ENCODE assay signal across 12 mouse cellular contexts in genomic region chr5:125676025-125676623, GRCm38 (mm10).
DNase-seq lines count a peak whose midpoint lies in the region; ATAC-seq and TF ChIP-seq lines count a peak whose summit lies in the region.
"Had no signal": no experiment of that assay in that cellular context is flagged by ENCODE, and none has a peak within 500 bp of the region (broad histone marks: within the 10 kb centered on the region; RNA-seq: fewer than 3 reads in every experiment).

No protein-coding gene starts in this region.

- peak; percentile 70 for ATAC-seq in forebrain, postnatal 0 days
- peak; percentile 55; the same call in 1 of the 2 replicates for ATAC-seq in midbrain, embryonic 16.5 days
- ATAC-seq in lung, postnatal 0 days, result no peak

- no peaks in the 10 kb centered on the region for H3K27me3 ChIP-seq in forebrain, postnatal 0 days (ENCODE audit: insufficient read depth, low read length)
- no peaks in the 10 kb centered on the region for H3K27me3 ChIP-seq in midbrain, embryonic 16.5 days (ENCODE audit: control insufficient read depth, insufficient read depth, low read depth, low read length)
- no peaks in the 10 kb centered on the region for H3K27me3 ChIP-seq in lung, postnatal 0 days (replicated peaks; ENCODE audit: insufficient read depth, low read length)
- H3K27me3 ChIP-seq in thymus, adult 2 months (ENCODE audit: control insufficient read depth, insufficient read depth, low read length), result no peaks in the 10 kb centered on the region
- H3K27me3 ChIP-seq: limb, embryonic 15.5 days had no signal

- H3K36me3 ChIP-seq in forebrain, postnatal 0 days (ENCODE audit: insufficient read depth), result no peaks in the 10 kb centered on the region
- no peaks in the 10 kb centered on the region for H3K36me3 ChIP-seq in midbrain, embryonic 16.5 days (ENCODE audit: control insufficient read depth, insufficient read depth, low read length)
- no peaks in the 10 kb centered on the region for H3K36me3 ChIP-seq in lung, postnatal 0 days (ENCODE audit: insufficient read depth, low read length)
- no peaks in the 10 kb centered on the region for H3K36me3 ChIP-seq in thymus, adult 2 months (ENCODE audit: control insufficient read depth, insufficient read depth, low read length)
- H3K36me3 ChIP-seq: limb, embryonic 15.5 days had no signal

- no peak for TF ChIP-seq POLR2A in brain, embryonic 14.5 days (IDR thresholded peaks at IDR 0.05; ENCODE audit: borderline replicate concordance, extremely low read depth, insufficient read depth, insufficient read length, poor library complexity, severe bottlenecking)
- no peak for TF ChIP-seq POLR2A in thymus, adult 2 months (IDR thresholded peaks at IDR 0.05; ENCODE audit: control insufficient read depth, extremely low read depth, insufficient read depth, low read length, poor library complexity)

- H3K4me2 ChIP-seq in forebrain, postnatal 0 days (ENCODE audit: low read depth), result peak overlapping the region; percentile 49
- H3K4me2 ChIP-seq in midbrain, embryonic 16.5 days (ENCODE audit: low read length), result peak overlapping the region; percentile 55
- H3K4me2 ChIP-seq in lung, postnatal 0 days (replicated peaks; ENCODE audit: low read depth, low read length), result no peak overlapping the region
- H3K4me2 ChIP-seq: limb, embryonic 15.5 days had no signal

- TF ChIP-seq EP300 in lung, postnatal 0 days (IDR thresholded peaks at IDR 0.05), result no peak

- H3K27ac ChIP-seq in layer of hippocampus, adult 2 months, result peak overlapping the region; percentile 78
- H3K27ac ChIP-seq in forebrain, postnatal 0 days (ENCODE audit: low read depth, low read length), result peak overlapping the region; percentile 76
- H3K27ac ChIP-seq in midbrain, embryonic 16.5 days (ENCODE audit: low read length), result peak overlapping the region; percentile 63
- no peak overlapping the region for H3K27ac ChIP-seq in lung, postnatal 0 days (ENCODE audit: low read length)
- no peak overlapping the region for H3K27ac ChIP-seq in thymus, adult 2 months (ENCODE audit: control insufficient read depth, insufficient read depth, low read length)
- H3K27ac ChIP-seq: limb, embryonic 15.5 days; macrophage had no signal

- no peaks in the 10 kb centered on the region for H3K9me3 ChIP-seq in forebrain, postnatal 0 days (ENCODE audit: low read length)
- H3K9me3 ChIP-seq in midbrain, embryonic 16.5 days (replicated peaks; ENCODE audit: control insufficient read depth, low read length, poor library complexity, severe bottlenecking), result no peaks in the 10 kb centered on the region
- H3K9me3 ChIP-seq in lung, postnatal 0 days (ENCODE audit: low read length), result no peaks in the 10 kb centered on the region
- H3K9me3 ChIP-seq: limb, embryonic 15.5 days had no signal

- H3K4me3 ChIP-seq in layer of hippocampus, adult 2 months, result peak overlapping the region; percentile 40
- H3K4me3 ChIP-seq in forebrain, postnatal 0 days (ENCODE audit: low read depth, low read length), result peak overlapping the region; percentile 3; the same call in 1 of the 2 replicates
- H3K4me3 ChIP-seq in midbrain, embryonic 16.5 days (ENCODE audit: low read depth, low read length), result peak overlapping the region; percentile 17; the same call in 1 of the 2 replicates
- no peak overlapping the region for H3K4me3 ChIP-seq in lung, postnatal 0 days (ENCODE audit: low read depth, low read length)
- no peak overlapping the region for H3K4me3 ChIP-seq in thymus, adult 2 months (ENCODE audit: control insufficient read depth, insufficient read depth, low read length)
- H3K4me3 ChIP-seq: limb, embryonic 15.5 days had no signal

- H3K9ac ChIP-seq in forebrain, postnatal 0 days, result peak overlapping the region; percentile 40; the same call in 1 of the 2 replicates
- H3K9ac ChIP-seq in midbrain, embryonic 16.5 days (ENCODE audit: low read depth, low read length), result no peak overlapping the region
- no peak overlapping the region for H3K9ac ChIP-seq in lung, postnatal 0 days (replicated peaks; ENCODE audit: low read depth)
- H3K9ac ChIP-seq: limb, embryonic 15.5 days had no signal

- WGBS in forebrain, postnatal 0 days, result 45% methylated on average over 7 of the region's 7 CpGs
- WGBS in midbrain, embryonic 16.5 days, result 56% methylated on average over 7 of the region's 7 CpGs
- WGBS in lung, postnatal 0 days, result 55% methylated on average over 7 of the region's 7 CpGs
- WGBS in thymus, adult 2 months, result 72% methylated on average over 7 of the region's 7 CpGs

- H3K4me1 ChIP-seq in forebrain, postnatal 0 days (ENCODE audit: insufficient read depth), result peaks cover 21% of the 10 kb centered on the region
- peaks cover 20% of the 10 kb centered on the region for H3K4me1 ChIP-seq in midbrain, embryonic 16.5 days (ENCODE audit: control insufficient read depth, insufficient read depth, low read length)
- H3K4me1 ChIP-seq in lung, postnatal 0 days (ENCODE audit: insufficient read depth, low read depth, low read length), result no peaks in the 10 kb centered on the region
- H3K4me1 ChIP-seq in thymus, adult 2 months (replicated peaks; ENCODE audit: control insufficient read depth, insufficient read depth, low read length), result no peaks in the 10 kb centered on the region
- H3K4me1 ChIP-seq: limb, embryonic 15.5 days had no signal

- DNase-seq in layer of hippocampus, adult 2 months (ENCODE audit: low spot score in 2 of 2), result no peak
- no peak for DNase-seq in layer of hippocampus, postnatal 36 days
- peak; percentile 26 for DNase-seq in brain, embryonic 14.5 days (ENCODE audit: low read depth)
- peak; percentile 57 for DNase-seq in forebrain, postnatal 0 days
- no peak for DNase-seq in lung, postnatal 0 days (ENCODE audit: low spot score)
- no peak for DNase-seq in thymus, adult 2 months
- DNase-seq: adrenal gland, postnatal 36 days; gastrocnemius, postnatal 10 days; lung, adult 18-20 months had no signal

- TF ChIP-seq CTCF in layer of hippocampus, adult 2 months (conservative IDR thresholded peaks at IDR 0.05), result no peak
- no peak for TF ChIP-seq CTCF in brain, embryonic 14.5 days (IDR thresholded peaks at IDR 0.05; ENCODE audit: borderline replicate concordance, extremely low read depth, insufficient read depth, insufficient read length)
- no peak for TF ChIP-seq CTCF in forebrain, postnatal 0 days (IDR thresholded peaks at IDR 0.05; ENCODE audit: low read depth)
- TF ChIP-seq CTCF in lung, postnatal 0 days (IDR thresholded peaks at IDR 0.05), result no peak
- no peak for TF ChIP-seq CTCF in thymus, adult 2 months (IDR thresholded peaks at IDR 0.05; ENCODE audit: borderline replicate concordance, control insufficient read depth, extremely low read depth, insufficient read depth, low read length, poor library complexity)

Comparison
In these comparisons a context has a peak if more than half of its experiments do, and no peak if none do; other contexts are left out.
1. DNase-seq: peak in brain, embryonic 14.5 days (single experiment) and forebrain, postnatal 0 days (single experiment); none in layer of hippocampus, adult 2 months (0 of 2), layer of hippocampus, postnatal 36 days (0 of 2), lung, postnatal 0 days (single experiment) and thymus, adult 2 months (single experiment).
2. H3K27ac ChIP-seq: peak in layer of hippocampus, adult 2 months (single experiment), forebrain, postnatal 0 days (single experiment) and midbrain, embryonic 16.5 days (single experiment); none in lung, postnatal 0 days (single experiment) and thymus, adult 2 months (single experiment).
3. H3K4me3 ChIP-seq: peak in layer of hippocampus, adult 2 months (single experiment), forebrain, postnatal 0 days (single experiment) and midbrain, embryonic 16.5 days (single experiment); none in lung, postnatal 0 days (single experiment) and thymus, adult 2 months (single experiment).